Mouse (Mus musculus) C2C12 (cell line): Measurements from ENCODE around the gene Fktn. TPM values are rescaled to one million over a fixed set of nuclear protein-coding genes. Genes with fewer than 3 reads are reported as not detected.

Experiments used
- H3K27me3 ChIP-seq: one replicate; pipeline ENCODE4 v1.6.1; 2011; ENCODE audit not compliant: control insufficient read depth, insufficient read depth, insufficient read length
- H3K36me3 ChIP-seq: one replicate; pipeline ENCODE4 v1.6.1; 2011; ENCODE audit not compliant: control insufficient read depth, insufficient read depth
- H3K4me3 ChIP-seq: one replicate; pipeline ENCODE4 v1.5.1; 2011; ENCODE audit warnings: mild to moderate bottlenecking, control low read depth; ENCODE audit not compliant: poor library complexity, insufficient read depth, severe bottlenecking
- H3K79me2 ChIP-seq: one replicate; pipeline ENCODE4 v1.6.1; 2011; ENCODE audit not compliant: control insufficient read depth, insufficient read depth
- H3K79me3 ChIP-seq: one replicate; pipeline ENCODE4 v1.6.1; 2011; ENCODE audit warnings: low read depth, control low read depth
- H3ac ChIP-seq: one replicate; pipeline ENCODE3; 2011; ENCODE audit warnings: low read depth; ENCODE audit not compliant: control insufficient read depth, insufficient read length
- CEBPB ChIP-seq: IDR thresholded peaks from one replicate; pipeline ENCODE4 v1.6.1; 2011; ENCODE audit warnings: low read depth, mild to moderate bottlenecking, control low read depth, moderate library complexity
- CTCF ChIP-seq: IDR thresholded peaks from one replicate; pipeline ENCODE4 v1.5.1; 2011; ENCODE audit not compliant: control insufficient read depth, insufficient read depth, insufficient read length
- FOSL1 ChIP-seq: IDR thresholded peaks from one replicate; pipeline ENCODE4 v1.8.0; 2011; ENCODE audit warnings: mild to moderate bottlenecking, low read length; ENCODE audit not compliant: poor library complexity, insufficient read depth, severe bottlenecking
- MAX ChIP-seq: IDR thresholded peaks from one replicate; pipeline ENCODE4 v1.6.1; 2011; ENCODE audit warnings: mild to moderate bottlenecking, control low read depth
- MYOD1 ChIP-seq: IDR thresholded peaks from one replicate; pipeline ENCODE4 v1.6.1; 2011; ENCODE audit warnings: low read depth; ENCODE audit not compliant: control insufficient read depth, insufficient read length
- MYOG ChIP-seq: IDR thresholded peaks from one replicate; pipeline ENCODE4 v1.6.1; 2011; ENCODE audit not compliant: control insufficient read depth, insufficient read length; ENCODE audit errors: extremely low read depth
- USF1 ChIP-seq: IDR thresholded peaks from one replicate; pipeline ENCODE4 v1.6.1; 2011; ENCODE audit warnings: low read depth, mild to moderate bottlenecking, control low read depth, moderate library complexity
- polyA plus RNA-seq: library from polyadenylated mRNA; unstranded; fragments of >200 nt; fragmentation: generic; extraction: Trizol; gene quantifications from one replicate; pipeline ENCODE4 v1.2.1, GENCODE M21; 2012; ENCODE audit warnings: missing spikeins

Gene Fktn
- polyA plus RNA-seq, 1 experiment: 3.3 TPM

DNA sequence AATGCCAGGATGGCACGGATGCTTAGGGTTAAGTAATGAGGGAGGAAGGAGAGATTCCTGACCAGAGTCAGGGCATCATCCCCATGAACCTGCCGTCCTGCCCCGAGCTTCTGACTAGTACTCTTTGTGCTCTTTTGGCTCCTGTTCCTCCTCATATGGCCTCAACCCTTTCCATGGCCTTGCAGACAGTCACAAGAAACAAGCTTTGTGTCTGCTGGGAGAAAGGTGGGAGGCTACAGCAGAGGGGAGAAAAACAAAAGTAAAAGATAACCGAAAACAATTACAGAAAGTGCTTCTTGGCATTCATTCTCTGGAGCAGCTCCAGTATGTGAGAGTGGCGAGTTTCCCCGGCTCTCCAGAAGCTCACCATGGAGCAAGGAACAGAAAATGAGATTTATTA is 60.1 kb downstream of the Fktn start:
- Histone ChIP-seq H3K79me3 (no peaks in the 10 kb centered on the region), H3K79me2 (no peaks in the 10 kb centered on the region), H3K36me3 (no peaks in the 10 kb centered on the region), H3ac (no peak overlapping the region), H3K4me3 (no peak overlapping the region), H3K27me3 (no peaks in the 10 kb centered on the region)
- no peak for TF ChIP-seq CEBPB

DNA sequence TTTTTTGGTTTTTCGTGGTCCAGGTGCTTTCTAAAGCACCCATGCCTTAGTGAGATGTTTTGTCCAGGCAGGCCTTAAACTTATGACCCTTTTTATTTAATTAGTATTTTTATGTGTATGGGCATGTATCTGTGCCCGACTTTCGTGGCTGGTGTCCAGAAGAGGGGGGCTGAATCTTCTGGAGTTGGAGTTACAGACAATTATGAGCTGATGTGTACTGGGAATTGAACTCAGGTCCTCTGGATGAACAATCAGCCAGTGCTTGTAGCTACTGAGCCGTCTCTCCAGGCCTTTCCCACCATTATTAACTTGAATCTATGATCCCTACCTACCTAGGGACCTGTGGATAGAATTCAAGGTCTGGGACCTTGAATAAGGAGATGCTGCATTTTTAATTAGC is 67.6 kb downstream of the Fktn start:
- Histone ChIP-seq H3K36me3 (no peaks in the 10 kb centered on the region), H3K79me3 (no peaks in the 10 kb centered on the region), H3K27me3 (no peaks in the 10 kb centered on the region), H3ac (no peak overlapping the region), H3K79me2 (no peaks in the 10 kb centered on the region), H3K4me3 (no peak overlapping the region)
- TF ChIP-seq USF1 (no peak), MYOG (no peak), CTCF (no peak), MYOD1 (no peak), CEBPB (no peak), MAX (no peak), FOSL1 (no peak)

DNA sequence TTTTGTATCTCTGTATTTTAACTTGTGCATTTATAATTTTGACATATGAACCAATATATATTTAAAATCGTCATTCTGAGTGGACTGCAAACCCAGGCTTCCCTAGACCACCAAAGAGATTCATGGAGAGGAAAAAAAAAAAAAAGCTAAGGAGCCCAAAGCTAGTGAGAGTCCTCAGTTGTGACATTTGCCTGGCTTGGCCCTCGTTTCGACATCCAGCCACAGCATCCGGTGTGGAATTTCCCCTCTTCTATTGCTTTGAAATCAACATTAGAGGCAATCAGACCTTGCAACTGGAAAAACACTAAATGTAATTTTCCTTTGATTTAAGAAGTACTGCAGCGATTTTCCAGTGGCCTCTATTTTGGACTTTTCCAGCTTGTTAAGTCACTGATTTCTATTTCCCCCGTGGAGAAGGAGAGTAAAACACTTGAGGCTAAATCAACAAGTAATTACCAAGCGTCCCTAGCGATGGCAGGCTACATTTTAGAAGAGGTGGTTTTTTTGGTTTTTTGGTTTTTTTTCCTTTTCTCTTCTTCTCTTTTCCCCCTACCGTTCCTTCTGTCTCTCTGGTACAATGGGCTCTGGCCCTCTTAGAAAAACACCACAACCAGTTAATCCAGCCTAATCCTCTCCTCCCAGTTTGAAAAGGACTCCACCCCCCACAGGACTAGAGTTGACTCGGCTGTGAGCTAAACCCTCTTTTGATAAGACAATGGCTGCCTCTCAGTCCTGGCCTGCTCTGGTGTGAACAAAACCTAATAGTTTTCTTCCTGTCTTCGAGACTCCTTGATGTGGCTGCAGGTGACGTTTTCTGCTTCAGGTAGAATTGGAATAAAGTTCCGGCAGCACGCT is 68.6 kb downstream of the Fktn start:
- Histone ChIP-seq H3K36me3 (no peaks in the 10 kb centered on the region), H3K79me3 (no peaks in the 10 kb centered on the region), H3K27me3 (no peaks in the 10 kb centered on the region), H3K79me2 (no peaks in the 10 kb centered on the region), H3ac (no peak overlapping the region), H3K4me3 (no peak overlapping the region)
- no peak for TF ChIP-seq MAX
- TF ChIP-seq USF1: no peak
- no peak for TF ChIP-seq MYOG
- TF ChIP-seq FOSL1: no peak
- TF ChIP-seq CTCF: no peak
- TF ChIP-seq MYOD1: no peak
- no peak for TF ChIP-seq CEBPB

DNA sequence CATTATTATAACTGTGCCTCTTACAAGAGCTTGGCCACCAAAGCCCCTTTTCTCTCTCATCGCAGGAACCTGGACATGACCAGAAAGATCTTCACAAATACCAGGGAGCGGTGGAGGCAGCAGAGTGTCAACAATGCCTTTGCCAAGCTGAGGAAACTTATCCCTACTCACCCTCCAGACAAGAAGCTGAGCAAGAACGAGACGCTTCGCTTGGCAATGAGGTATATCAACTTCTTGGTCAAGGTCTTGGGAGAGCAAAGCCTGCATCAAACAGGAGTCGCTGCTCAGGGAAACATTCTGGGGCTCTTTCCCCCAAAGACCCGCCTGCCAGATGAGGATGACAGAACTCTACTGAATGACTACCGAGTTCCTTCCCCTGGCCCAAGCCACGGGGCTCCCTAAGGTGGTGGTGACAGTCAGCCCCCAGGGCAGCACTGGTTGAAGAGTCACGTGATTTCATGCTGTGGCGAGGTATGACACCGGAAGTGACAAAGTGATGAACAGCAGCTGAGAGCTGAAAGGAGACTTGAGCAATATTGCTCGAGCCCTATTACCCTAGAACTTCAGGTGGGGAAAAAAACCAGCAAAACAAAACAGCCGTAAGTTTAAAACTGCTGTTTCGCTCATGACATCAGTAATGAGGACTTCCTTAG is 72.1 kb downstream of the Fktn start:
- no peaks in the 10 kb centered on the region for H3K79me2 ChIP-seq
- no peaks in the 10 kb centered on the region for H3K36me3 ChIP-seq
- peaks cover 1% of the 10 kb centered on the region for H3K79me3 ChIP-seq
- no peaks in the 10 kb centered on the region for H3K27me3 ChIP-seq
- no peak overlapping the region for H3K4me3 ChIP-seq
- H3ac ChIP-seq: no peak overlapping the region
- no peak for TF ChIP-seq MAX
- TF ChIP-seq FOSL1: no peak
- no peak for TF ChIP-seq CTCF
- no peak for TF ChIP-seq CEBPB
- TF ChIP-seq MYOG: no peak
- TF ChIP-seq USF1: no peak
- TF ChIP-seq MYOD1: no peak

DNA sequence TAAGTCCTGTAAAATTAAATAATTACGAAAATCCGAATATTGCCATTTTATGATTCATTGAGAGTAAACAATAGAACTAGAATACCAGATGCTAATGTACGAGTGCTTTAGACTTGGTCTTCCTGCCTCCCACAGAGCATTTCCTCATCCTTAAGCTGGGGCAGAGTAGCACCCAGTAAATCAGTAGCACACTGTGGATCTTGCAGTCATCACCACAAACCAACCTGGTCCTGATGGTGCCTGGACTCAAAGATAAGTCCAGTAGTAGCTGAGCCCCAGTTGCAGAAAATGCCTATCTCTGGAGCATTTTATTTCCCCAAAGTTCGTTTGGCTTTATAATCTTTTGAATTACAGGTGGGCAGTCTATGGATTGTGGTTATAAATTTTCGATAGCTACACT is 73.1 kb downstream of the Fktn start:
- peaks cover 1% of the 10 kb centered on the region for H3K79me3 ChIP-seq
- H3K4me3 ChIP-seq: no peak overlapping the region
- no peaks in the 10 kb centered on the region for H3K79me2 ChIP-seq
- no peak overlapping the region for H3ac ChIP-seq
- H3K27me3 ChIP-seq: no peaks in the 10 kb centered on the region
- H3K36me3 ChIP-seq: no peaks in the 10 kb centered on the region
- TF ChIP-seq CTCF: no peak
- TF ChIP-seq MYOD1: no peak
- no peak for TF ChIP-seq FOSL1
- TF ChIP-seq MAX: no peak
- TF ChIP-seq MYOG: no peak
- no peak for TF ChIP-seq USF1
- TF ChIP-seq CEBPB: no peak
